Mouse (Mus musculus): ENCODE measurements around the gene Zfp385c. TPM values are rescaled to one million over a fixed set of nuclear protein-coding genes. Genes with fewer than 3 reads are reported as not detected.
"Not testable (repeated sequence)": the region's sequence is repeated elsewhere in the genome, so short reads cannot be mapped to it uniquely, and the experiment has no call there.

The Zfp385c gene
- polyA plus RNA-seq, 1 experiment from 2014 or later: 0.26 TPM

GRCm38 (mm10) chr11:100671049-100671448, 21.2 kb downstream of the Zfp385c start:
- no peak overlapping the region for H3K9ac ChIP-seq (ENCODE audit: low read length)
- no peaks in the 10 kb centered on the region for H3K4me1 ChIP-seq (replicated peaks; ENCODE audit: control insufficient read depth, insufficient read depth, low read length)
- H3K4me2 ChIP-seq (ENCODE audit: low read length): no peak overlapping the region
- no peaks in the 10 kb centered on the region for H3K36me3 ChIP-seq (ENCODE audit: control insufficient read depth, insufficient read depth, low read length)
- no peak overlapping the region for H3K27ac ChIP-seq (ENCODE audit: low read depth)
- 85% methylated on average over 1 of the region's 1 CpGs for WGBS
- no peak overlapping the region for H3K4me3 ChIP-seq (ENCODE audit: low read depth, low read length)
- H3K9me3 ChIP-seq (ENCODE audit: control insufficient read depth, low read length): no peaks in the 10 kb centered on the region
- DNase-seq (ENCODE audit: low spot score) (no peak), ATAC-seq (replicated peaks; ENCODE audit: low FRiP score, low TSS enrichment, low read depth) (no peak)
- peaks cover 19% of the 10 kb centered on the region for H3K27me3 ChIP-seq (replicated peaks; ENCODE audit: control insufficient read depth, insufficient read depth, low read length)

DNA sequence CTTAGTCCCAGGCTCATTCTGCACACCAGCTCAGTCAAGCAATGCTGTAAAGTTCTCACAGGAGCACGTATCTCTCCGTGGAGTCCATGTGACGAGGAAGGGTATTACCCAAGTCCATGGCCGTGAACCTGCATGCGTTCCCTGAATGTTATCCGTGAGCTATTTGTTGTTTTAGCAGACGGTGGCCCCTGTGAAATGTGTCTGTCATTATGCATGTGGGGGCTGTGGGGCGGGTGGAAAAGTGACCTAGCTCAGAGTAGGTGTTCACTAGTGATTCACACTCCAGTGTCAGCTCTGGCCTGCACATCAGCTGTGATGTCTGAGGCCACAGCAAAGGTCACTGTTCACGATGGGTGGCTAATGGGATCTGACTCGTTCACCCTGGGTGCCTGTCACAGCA, 32.4 kb downstream of the Zfp385c start:
- Histone ChIP-seq H3K4me1 (replicated peaks; ENCODE audit: control insufficient read depth, insufficient read depth, low read length) (peaks cover 3% of the 10 kb centered on the region; the same call in 1 of the 2 replicates), H3K4me2 (ENCODE audit: low read length) (no peak overlapping the region), H3K9ac (ENCODE audit: low read length) (no peak overlapping the region), H3K27ac (ENCODE audit: low read depth) (no peak overlapping the region), H3K4me3 (ENCODE audit: low read depth, low read length) (no peak overlapping the region), H3K9me3 (ENCODE audit: control insufficient read depth, low read length) (no peaks in the 10 kb centered on the region), H3K27me3 (replicated peaks; ENCODE audit: control insufficient read depth, insufficient read depth, low read length) (no peaks in the 10 kb centered on the region), H3K36me3 (ENCODE audit: control insufficient read depth, insufficient read depth, low read length) (no peaks in the 10 kb centered on the region)
- 66% methylated on average over 10 of the region's 10 CpGs for WGBS
- no peak for ATAC-seq (replicated peaks; ENCODE audit: low FRiP score, low TSS enrichment, low read depth)
- DNase-seq (ENCODE audit: low spot score): no peak

GRCm38 (mm10) chr11:100656458-100656857, 35.8 kb downstream of the Zfp385c start:
- no peak overlapping the region for H3K27ac ChIP-seq (ENCODE audit: low read depth)
- WGBS: 14% methylated on average over 6 of the region's 6 CpGs
- no peak overlapping the region for H3K9ac ChIP-seq (ENCODE audit: low read length)
- no peaks in the 10 kb centered on the region for H3K9me3 ChIP-seq (ENCODE audit: control insufficient read depth, low read length)
- H3K4me2 ChIP-seq (ENCODE audit: low read length): no peak overlapping the region
- peaks cover 3% of the 10 kb centered on the region; the same call in 1 of the 2 replicates for H3K4me1 ChIP-seq (replicated peaks; ENCODE audit: control insufficient read depth, insufficient read depth, low read length)
- ATAC-seq (replicated peaks; ENCODE audit: low FRiP score, low TSS enrichment, low read depth) (no peak; the same call in 1 of the 2 replicates), DNase-seq (ENCODE audit: low spot score) (no peak)
- H3K27me3 ChIP-seq (replicated peaks; ENCODE audit: control insufficient read depth, insufficient read depth, low read length): peaks cover 7% of the 10 kb centered on the region; the same call in 1 of the 2 replicates
- H3K36me3 ChIP-seq (ENCODE audit: control insufficient read depth, insufficient read depth, low read length): no peaks in the 10 kb centered on the region
- H3K4me3 ChIP-seq (ENCODE audit: low read depth, low read length): no peak overlapping the region

DNA sequence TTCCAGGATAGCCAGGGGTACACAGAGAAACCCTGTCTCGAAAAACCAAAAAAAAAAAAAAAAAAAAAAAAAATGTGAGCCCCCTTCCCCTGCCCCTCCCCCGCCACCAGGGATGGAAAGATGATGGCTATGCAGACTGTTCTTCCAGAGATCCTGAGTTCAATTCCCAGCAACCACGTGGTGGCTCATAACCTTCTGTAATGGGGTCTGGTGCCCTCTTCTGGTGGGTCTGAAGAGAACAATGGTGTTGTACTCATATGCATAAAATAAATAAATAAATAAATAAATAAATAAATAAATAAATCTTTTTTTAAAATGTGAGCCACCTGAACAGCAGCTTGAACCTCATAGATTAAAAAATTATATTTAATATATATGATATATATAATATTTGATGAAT, 36.7 kb downstream of the Zfp385c start:
- H3K9ac ChIP-seq (ENCODE audit: low read length); H3K4me3 ChIP-seq (ENCODE audit: low read depth, low read length); H3K27ac ChIP-seq (ENCODE audit: low read depth); H3K36me3 ChIP-seq (ENCODE audit: control insufficient read depth, insufficient read depth, low read length); H3K4me2 ChIP-seq (ENCODE audit: low read length); H3K9me3 ChIP-seq (ENCODE audit: control insufficient read depth, low read length); ATAC-seq (replicated peaks; ENCODE audit: low FRiP score, low TSS enrichment, low read depth); DNase-seq (ENCODE audit: low spot score); H3K4me1 ChIP-seq (replicated peaks; ENCODE audit: control insufficient read depth, insufficient read depth, low read length): not testable (repeated sequence)
- 56% methylated on average over 2 of the region's 3 CpGs for WGBS
- peaks cover 16% of the 10 kb centered on the region for H3K27me3 ChIP-seq (replicated peaks; ENCODE audit: control insufficient read depth, insufficient read depth, low read length)

GRCm38 (mm10) chr11:100651748-100652147, 40.5 kb downstream of the Zfp385c start:
- no peak overlapping the region for H3K4me3 ChIP-seq (ENCODE audit: low read depth, low read length)
- H3K4me1 ChIP-seq (replicated peaks; ENCODE audit: control insufficient read depth, insufficient read depth, low read length): no peaks in the 10 kb centered on the region; the same call in 1 of the 2 replicates
- H3K27ac ChIP-seq (ENCODE audit: low read depth): no peak overlapping the region
- H3K9me3 ChIP-seq (ENCODE audit: control insufficient read depth, low read length): no peaks in the 10 kb centered on the region
- 20% methylated on average over 3 of the region's 3 CpGs for WGBS
- no peak for ATAC-seq (replicated peaks; ENCODE audit: low FRiP score, low TSS enrichment, low read depth)
- peaks cover 30% of the 10 kb centered on the region for H3K27me3 ChIP-seq (replicated peaks; ENCODE audit: control insufficient read depth, insufficient read depth, low read length)
- DNase-seq (ENCODE audit: low spot score): no peak
- H3K9ac ChIP-seq (ENCODE audit: low read length): no peak overlapping the region
- H3K36me3 ChIP-seq (ENCODE audit: control insufficient read depth, insufficient read depth, low read length): no peaks in the 10 kb centered on the region
- H3K4me2 ChIP-seq (ENCODE audit: low read length): no peak overlapping the region

DNA sequence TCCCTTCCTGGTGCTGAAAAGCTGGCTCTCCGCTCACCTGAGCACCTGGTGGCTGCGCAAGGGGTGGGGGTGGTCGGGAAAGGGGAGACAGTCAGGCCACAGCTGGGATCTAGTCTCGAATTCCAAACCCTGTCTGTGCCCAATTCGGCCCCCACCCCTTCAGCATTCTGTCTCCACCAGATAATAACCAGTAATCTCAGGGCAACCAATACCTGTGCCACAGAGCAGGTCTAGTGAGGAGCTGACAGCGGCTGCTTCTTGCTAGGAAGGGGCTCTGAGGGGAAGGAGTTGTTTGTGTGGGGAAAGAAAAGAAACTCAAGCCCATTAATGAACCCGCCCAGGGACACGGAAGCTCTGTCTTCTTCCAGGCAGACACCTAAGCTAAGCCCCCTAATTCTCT, 41.0 kb downstream of the Zfp385c start:
- WGBS: 21% methylated on average over 8 of the region's 8 CpGs
- Histone ChIP-seq H3K9me3 (ENCODE audit: control insufficient read depth, low read length) (no peaks in the 10 kb centered on the region), H3K27ac (ENCODE audit: low read depth) (no peak overlapping the region), H3K4me2 (ENCODE audit: low read length) (no peak overlapping the region), H3K9ac (ENCODE audit: low read length) (no peak overlapping the region), H3K36me3 (ENCODE audit: control insufficient read depth, insufficient read depth, low read length) (no peaks in the 10 kb centered on the region), H3K4me1 (replicated peaks; ENCODE audit: control insufficient read depth, insufficient read depth, low read length) (no peaks in the 10 kb centered on the region; the same call in 1 of the 2 replicates), H3K4me3 (ENCODE audit: low read depth, low read length) (no peak overlapping the region), H3K27me3 (replicated peaks; ENCODE audit: control insufficient read depth, insufficient read depth, low read length) (peaks cover 30% of the 10 kb centered on the region)
- ATAC-seq (replicated peaks; ENCODE audit: low FRiP score, low TSS enrichment, low read depth) (no peak), DNase-seq (ENCODE audit: low spot score) (no peak)

GRCm38 (mm10) chr11:100648405-100648804, 43.9 kb downstream of the Zfp385c start:
- H3K9ac ChIP-seq (ENCODE audit: low read length): no peak overlapping the region
- DNase-seq (ENCODE audit: low spot score) (no peak), ATAC-seq (replicated peaks; ENCODE audit: low FRiP score, low TSS enrichment, low read depth) (no peak)
- H3K4me3 ChIP-seq (ENCODE audit: low read depth, low read length): no peak overlapping the region
- no peak overlapping the region for H3K27ac ChIP-seq (ENCODE audit: low read depth)
- H3K9me3 ChIP-seq (ENCODE audit: control insufficient read depth, low read length): no peaks in the 10 kb centered on the region
- peaks cover 30% of the 10 kb centered on the region for H3K27me3 ChIP-seq (replicated peaks; ENCODE audit: control insufficient read depth, insufficient read depth, low read length)
- no peaks in the 10 kb centered on the region for H3K4me1 ChIP-seq (replicated peaks; ENCODE audit: control insufficient read depth, insufficient read depth, low read length)
- H3K36me3 ChIP-seq (ENCODE audit: control insufficient read depth, insufficient read depth, low read length): no peaks in the 10 kb centered on the region
- H3K4me2 ChIP-seq (ENCODE audit: low read length): no peak overlapping the region
- WGBS: 87% methylated on average over 8 of the region's 8 CpGs

DNA sequence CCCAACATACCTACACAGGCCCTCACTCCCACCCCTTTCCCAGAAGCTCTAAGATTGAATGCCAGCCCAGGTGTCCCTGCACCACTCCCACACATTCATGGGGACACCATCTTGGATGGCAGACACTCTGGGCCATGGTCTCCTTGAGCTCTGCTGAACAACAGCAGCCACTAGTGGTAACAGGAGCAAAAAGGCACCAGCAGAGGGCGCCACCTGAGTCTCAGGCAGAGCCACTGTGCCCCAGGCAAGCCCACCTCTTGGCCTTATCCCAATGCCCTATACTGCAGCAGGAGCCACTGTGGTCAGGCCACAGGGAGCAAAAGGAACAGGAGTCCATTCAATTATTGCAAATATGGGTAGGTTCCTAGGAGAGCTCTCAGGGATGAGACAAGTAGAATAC, 46.0 kb downstream of the Zfp385c start:
- ATAC-seq (replicated peaks; ENCODE audit: low FRiP score, low TSS enrichment, low read depth) (no peak), DNase-seq (ENCODE audit: low spot score) (peak; percentile 74)
- no peak overlapping the region for H3K4me2 ChIP-seq (ENCODE audit: low read length)
- H3K36me3 ChIP-seq (ENCODE audit: control insufficient read depth, insufficient read depth, low read length): no peaks in the 10 kb centered on the region
- H3K27ac ChIP-seq (ENCODE audit: low read depth): no peak overlapping the region
- no peaks in the 10 kb centered on the region for H3K4me1 ChIP-seq (replicated peaks; ENCODE audit: control insufficient read depth, insufficient read depth, low read length)
- H3K9me3 ChIP-seq (ENCODE audit: control insufficient read depth, low read length): no peaks in the 10 kb centered on the region
- no peak overlapping the region for H3K9ac ChIP-seq (ENCODE audit: low read length)
- H3K4me3 ChIP-seq (ENCODE audit: low read depth, low read length): no peak overlapping the region
- peaks cover 22% of the 10 kb centered on the region for H3K27me3 ChIP-seq (replicated peaks; ENCODE audit: control insufficient read depth, insufficient read depth, low read length)
- 4% methylated on average over 1 of the region's 1 CpGs for WGBS

Data from intestine, embryonic 14.5 days (tissue).